Mouse (Mus musculus) frontal cortex, postnatal 36 days (tissue): ENCODE results near the gene Acot7.
A peak's percentile ranks its signal among the peaks of the same experiment; 100 is the strongest.

Experiments used
- DNase-seq, 2 experiments: peaks; one replicate each; pipeline ENCODE4 v3.0.0; 2022; ENCODE audit warnings: low spot score in 2 of 2

Acot7 gene

DNA sequence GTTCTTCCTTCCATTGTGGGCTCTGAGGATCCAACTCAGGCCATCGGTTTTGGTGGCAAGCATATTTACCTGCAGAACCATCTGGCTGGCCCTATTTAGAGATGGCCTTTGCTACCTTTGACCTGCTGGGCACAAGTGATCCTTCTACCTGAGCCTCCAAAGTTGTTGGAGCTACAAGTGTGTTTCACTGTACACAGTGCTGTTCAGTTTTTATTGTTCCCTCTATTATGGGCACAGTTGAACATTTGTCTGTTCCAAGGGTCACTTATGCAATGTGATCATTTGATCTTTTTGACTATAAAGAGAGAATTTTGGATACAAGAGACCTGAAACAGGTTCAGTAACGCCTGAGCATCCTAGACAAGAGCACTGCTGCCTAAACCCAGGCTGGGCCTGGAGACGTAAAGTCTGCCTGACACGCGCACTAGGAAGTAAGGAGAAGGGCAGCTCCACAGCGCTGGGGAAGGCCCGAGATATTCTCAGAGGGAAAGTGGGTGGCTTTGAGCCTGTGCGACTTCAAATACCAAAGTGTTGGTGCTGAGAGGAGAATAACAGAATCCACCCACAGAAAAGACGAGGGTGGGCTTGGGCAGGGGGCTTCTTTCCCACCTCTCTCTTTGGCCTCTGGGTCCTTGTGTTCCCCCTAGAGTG, 65.4 kb downstream of the Acot7 start:
- DNase-seq = no peak

DNA sequence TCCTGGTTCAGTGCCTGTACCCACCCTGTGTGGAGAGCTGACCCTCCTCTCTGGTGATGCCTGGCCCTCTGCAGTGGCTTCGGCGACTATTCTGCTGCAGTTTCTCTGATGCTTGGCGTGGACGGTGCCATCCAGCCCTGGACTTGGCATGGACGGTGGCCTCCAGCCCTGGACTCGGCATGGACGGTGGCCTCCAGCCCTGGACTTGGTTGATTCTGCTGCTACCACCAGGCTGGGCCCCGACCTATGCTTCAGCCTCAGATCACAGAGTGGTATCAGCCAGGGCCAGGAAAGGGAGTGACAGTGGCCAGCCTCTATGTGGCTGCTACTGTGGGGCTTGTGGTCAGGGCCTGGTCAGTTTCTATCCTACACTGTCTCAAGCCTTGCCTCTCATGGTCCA, 66.0 kb downstream of the Acot7 start:
- DNase-seq = no peak

DNA sequence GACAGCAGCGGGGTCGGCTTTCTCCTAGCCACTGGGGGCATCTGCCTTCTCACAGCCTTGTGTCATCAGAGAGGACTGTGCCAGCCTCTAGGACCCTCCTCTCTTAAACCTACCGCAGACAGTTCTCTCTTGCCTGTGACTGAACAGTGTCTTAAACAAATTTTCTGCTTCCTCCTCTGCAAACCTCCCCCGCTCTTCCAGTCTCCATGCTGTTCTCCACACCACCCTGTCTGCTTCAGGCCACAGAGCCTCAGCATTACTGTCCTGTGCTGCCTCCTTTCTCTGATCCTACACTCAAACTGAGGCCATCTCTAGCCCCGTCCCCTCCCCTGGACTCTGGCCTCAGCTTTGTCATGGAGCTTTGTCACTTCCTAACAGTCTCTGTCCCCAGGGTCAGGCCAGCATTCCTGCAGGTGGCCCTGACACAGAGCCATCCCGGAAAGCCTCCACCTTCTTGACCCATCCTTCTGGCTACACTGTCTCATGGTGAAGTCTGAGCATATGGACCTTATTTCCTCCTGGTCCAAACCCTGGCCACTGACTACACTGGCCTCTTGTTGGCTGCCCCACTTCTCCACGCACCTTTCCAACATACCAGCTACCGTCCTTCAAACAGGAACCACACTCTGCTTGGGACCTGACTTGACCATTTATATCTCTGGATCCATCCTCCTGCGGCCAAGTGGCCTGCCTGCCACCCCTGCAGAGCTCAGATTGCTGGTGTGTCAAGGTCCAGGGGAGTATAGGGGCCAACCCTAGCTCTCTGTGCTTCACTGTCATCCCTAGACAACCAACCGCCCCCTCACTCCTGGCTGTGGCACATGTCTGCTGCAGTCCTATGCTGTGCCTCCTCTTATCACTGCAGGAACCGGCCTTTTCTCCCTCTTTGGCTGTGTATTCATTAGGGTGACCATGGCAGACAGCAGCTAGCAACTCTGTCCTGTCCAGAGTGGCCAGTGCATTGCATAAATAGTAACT, 66.9 kb downstream of the Acot7 start:
- no peak for DNase-seq

DNA sequence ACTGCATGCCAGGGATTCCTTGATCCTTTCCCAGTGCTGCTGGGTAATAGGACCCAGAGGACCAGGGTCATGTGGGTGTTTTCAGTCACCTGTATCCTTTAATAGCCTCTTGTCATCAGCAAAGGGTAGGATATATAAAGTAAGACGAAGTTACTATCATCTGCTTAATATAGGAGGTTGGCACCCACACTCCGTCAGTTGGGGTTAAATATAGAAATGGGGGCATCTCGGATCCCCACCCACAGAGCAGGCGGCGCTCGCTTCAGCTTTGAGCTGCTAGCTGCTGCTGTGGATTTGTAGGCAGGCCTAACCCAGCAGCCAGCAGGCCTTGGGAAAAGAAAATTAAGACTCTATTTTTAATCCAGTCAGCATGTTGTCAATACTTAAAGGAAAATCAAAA, 68.1 kb downstream of the Acot7 start:
- DNase-seq = peak; percentile 73 to 88

DNA sequence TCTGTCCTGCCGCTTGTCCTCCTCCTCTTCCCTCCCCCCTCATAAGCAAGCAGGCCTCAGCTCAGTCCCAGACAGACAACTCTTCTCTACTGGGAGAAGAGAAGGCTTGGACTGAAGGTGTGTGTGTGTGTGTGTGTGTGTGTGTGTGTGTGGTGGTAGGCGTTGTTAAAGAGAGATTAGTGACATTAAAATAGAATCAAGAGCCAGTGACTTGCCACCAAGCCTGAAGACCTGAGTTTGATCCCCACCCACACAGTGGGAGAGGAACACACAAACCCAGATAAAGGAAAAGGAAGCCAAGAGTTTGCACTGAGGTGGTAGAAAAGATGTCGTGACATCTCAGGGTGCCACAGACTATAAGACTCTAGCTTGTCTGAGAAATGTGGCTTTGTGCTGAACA, 69.3 kb downstream of the Acot7 start:
- no peak for DNase-seq

DNA sequence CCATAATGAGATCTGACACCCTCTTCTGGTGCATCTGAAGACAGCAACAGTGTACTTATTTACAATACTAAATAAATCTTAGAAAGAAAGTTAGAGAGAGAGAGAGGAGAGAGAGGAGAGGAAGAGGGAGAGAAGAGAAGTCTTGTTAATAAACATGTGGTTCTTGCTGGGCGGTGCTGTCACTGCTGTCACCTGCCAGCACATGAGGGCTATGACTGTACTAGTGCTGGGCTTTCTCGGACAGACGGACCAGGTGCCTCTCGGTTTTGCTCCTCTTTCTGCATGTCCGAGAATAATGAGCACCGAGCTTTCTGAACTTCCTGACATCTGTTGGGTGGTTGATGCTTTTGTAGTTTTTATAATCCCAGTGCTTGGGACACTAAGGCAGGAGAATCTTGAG, 72.7 kb downstream of the Acot7 start:
- no peak for DNase-seq

DNA sequence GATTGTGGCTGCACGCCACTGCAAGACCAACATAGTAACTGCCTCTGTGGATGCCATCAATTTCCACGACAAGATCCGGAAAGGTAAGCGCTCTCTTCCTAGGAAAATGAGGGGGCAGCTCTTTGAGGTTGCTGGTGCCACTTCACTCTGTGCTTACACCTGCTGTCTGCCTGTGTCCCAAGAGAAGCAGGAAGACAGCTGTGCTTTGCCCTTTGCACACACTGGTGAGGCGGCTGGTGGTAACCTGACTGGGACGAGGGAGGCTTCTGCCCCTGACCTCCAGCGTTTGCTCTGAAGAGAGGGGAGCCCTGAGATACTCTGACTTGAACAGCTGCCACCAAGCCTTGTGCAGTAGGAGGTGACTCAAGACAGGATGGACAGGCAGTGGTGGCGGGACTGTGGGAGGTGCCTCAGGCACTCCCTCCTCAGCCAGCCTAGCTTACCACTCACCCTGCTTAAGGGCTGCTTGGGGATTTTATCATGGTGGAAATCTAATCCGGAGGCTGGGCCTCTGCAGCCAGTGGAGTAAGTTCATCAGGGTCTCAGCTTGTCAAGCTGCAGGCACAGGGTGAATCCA, 75.3 kb downstream of the Acot7 start:
- no peak for DNase-seq

DNA sequence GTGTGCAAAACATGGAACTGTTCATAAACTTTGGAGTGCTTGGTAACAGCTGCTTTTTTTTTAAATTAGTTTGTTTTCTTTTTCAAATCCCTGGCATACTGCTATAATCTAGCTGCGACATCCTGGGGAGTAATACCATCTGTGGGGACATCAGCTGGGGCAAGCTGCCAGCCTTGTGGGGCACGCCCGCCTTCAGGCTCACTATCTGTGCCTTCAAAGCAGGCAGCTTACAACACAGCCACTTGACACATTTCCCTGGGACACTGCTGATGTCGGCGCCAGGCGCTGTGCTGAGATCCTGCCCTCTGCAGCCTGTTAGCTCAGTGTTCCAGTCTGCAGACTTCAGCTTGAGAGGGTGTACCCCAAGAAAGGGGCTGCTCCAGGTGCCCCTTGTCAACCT, 79.1 kb downstream of the Acot7 start:
- peak; percentile 73 to 81 for DNase-seq

DNA sequence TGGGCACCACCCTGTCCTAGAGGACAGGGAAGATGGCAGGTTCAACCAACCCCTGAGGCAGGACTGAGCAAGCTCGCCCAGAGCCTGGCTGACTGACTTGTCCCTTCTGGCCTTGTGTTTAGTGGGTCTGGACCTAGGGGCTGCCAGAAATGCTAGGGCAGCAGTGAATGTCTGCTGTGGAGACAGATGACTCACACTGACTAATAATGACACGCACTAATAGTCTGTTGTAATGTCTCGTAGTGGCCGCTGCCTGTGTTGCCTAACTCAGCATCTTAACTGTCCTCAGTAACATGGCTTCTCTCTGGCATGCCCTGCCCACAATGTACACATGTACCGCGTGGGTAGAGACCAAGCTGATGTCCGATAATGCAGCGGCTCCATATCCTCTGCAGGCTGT, 82.5 kb downstream of the Acot7 start:
- DNase-seq = no peak

DNA sequence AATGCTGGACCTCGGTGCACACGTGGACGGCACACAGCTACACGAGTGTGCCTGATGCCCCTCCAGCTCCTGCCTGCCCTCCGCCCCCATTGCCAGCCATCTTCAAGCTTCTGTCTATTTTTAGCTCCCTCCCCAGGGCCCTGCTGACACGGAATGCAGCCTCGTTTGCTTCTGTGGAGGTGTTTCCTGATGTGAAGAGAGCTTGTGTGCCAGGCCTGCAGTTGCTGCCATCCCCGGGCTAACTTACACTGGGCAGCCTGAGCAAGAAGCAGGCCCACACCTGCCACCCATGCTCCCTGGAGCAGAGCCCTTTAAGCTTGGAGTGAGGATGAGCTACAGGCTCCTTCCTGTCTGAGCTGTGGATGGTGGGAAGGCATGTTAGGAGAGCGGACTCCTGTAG, 84.3 kb downstream of the Acot7 start:
- DNase-seq = no peak

DNA sequence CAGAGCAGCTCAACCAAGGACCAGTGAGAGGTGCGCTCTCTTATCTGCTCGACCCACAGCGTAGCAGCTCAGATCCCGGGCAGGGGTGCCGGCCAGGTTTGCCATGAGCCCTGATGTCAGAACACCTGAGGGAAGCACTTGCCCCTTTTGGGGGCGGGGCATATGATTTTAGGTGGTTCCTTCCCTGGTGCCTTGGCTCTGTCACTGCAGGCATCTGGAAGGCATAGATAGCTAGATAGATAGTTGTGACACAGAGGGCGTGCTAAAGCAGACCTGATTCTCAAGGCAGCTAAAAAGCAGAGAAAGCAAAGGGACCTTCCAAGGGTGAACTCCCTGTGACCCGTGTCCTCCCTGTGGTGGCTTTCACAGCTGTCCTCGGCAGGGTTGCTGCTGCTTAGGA, 85.2 kb downstream of the Acot7 start:
- DNase-seq = no peak

DNA sequence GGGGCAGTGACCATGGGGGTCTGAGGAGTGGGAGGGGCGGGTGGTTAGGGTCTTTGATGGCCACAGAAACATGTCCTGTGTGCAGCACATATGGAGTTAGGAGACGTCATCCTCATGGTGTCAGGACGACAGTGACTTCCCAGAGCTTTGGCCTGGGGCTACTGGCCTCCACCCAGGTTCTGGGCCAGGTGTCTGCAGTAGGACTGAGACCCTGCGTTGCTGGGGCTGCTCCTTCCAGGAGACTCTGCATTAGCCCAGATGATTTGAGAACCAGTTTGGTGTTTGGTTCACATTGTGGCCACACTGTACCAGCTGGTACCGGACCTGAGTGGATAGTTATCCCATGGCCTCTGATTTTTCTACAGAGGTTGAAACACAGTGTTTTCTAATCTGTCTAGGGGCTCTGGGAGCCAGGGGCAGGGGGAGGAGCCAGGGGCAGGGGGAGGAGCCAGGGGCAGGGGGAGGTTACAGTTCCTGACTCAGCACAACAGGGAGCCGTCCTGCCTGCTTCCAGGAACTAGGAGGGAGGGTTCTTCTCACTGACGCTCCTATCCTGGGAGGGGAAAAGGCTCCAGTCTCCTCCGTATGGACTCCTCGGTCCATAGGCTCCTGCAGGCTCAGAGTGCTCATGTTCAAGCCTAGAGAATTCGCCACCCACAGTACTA, 85.7 kb downstream of the Acot7 start:
- DNase-seq = no peak

DNA sequence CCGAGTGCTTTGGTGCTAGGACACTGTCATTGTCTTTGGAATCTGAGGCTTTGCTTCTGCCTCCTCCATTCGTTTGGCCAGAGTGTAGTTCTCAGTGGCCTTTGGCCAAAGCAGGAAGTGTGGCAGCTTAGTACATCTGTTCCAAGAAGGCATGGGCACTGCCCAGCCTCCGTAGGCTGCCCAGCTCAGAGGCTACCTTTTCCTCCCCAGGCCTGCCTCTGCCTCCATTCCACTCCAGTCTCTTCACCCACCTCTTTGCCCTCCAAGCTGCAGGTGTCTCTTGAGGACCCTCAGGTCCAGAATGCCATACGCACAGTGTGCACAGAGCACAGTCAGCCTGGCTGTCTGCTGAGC, 86.2 kb downstream of the Acot7 start:
- no peak for DNase-seq

DNA sequence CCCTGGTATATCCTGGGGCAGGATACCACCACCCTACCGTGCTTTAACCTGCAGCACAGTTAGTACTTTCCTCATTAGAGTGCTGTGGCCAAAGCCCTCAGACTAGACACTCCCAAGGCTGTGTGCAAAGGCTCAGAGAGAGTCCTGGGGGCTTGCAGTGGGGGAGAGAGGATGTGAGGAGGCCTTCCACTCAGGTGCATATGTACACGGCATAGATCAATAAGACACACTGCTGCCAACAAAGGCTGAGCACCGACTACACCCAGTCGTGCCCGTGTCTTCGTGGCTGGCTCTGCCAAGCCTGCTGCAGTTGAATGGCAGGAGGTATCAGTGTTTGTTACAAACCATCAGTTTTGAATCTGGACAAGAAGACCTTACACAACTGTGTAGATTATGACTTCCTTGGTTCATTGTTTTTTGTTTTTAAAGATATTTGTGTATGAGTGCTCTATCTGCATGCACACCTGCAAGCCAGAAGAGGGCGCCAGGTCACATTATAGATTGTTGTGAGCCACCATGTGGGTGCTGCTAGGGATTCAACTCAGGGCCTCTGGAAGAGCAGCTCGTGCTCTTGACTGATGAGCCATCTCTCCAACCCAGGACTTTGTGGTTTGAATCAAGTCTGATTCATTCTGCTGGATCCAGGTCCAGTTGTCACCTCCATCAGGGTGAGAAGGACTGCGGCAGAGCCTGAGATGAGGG, 87.1 kb downstream of the Acot7 start:
- DNase-seq = no peak

DNA sequence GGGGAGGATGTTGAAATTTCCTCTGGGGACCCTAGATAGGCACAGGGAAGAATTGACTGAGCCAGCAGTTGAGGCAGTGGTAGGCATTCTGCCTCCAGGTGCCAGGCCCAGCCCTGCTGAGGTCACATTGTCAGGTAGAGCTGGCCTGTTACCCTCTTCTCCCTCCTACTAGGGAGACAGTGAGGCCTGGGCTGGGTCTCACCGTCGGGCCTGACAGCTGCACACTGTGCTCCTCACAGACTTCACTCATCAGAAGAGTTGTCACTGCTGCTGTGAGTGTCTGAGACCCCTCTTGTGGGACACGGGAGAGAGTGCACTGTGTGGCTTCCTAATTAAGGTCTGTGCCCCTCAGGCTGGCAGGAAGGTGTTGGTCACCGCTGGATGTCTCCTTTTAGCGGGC, 87.9 kb downstream of the Acot7 start:
- DNase-seq = no peak

DNA sequence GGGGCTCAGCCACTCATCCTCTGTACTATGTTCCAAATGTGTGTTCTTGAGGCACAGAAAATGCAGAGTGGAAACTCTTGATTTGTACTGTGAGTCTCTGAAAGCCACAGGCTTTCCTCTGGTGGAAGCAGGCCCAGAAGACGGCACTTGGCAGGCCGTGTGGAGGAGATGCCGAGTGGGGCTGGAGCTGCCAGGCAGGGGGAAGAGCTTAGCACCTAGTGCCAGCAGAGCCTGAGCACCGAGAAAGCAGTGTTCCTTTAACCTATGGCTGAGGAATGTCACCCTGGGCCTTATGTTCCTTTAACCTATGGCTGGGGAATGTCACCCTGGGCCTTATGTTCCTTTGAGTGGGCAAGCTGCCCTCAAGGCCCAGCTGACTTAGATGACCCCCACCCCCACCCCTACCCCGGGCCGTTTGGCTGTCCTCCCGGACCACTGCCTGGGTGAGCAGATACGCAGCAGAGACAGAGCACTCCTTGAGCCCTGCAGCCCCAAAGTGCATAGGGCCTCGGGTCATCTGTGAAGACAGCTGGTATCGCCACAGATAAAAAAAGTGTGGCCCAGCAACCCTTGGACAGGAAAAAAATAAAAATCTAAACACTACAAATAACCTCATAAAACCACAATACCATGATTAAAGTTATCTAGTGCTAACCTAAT, 88.4 kb downstream of the Acot7 start:
- DNase-seq = peak in 1 of 2 experiments; percentile 63

DNA sequence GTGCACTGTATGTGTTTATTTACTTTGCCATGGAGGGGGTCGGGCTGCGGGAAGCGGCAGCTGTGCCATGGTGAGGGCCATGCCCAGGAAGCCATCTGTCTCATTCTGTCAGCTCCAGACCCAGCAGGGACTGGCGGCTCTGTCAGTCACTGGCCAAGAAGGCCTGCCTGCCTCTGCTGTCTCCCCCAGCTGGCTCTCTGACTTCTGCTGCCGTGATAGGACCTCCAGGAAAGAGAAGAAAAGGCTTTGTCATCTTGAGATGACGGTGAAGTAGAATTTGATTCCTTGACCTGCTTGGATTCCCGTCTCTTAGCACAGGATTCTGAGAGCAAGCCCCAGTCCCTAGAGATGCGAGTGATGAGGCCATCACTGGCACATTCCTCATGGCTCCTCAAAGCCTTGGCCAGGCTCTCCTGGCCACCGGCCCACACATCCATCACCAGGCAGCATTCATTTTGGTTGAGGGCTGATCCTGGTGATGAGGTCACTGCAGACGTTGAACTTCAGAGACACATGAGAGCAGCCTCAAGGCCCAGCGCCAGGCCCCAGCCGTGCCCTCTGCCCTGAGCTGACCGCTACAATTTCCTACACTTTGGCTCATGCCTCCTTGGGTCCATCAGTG, 89.9 kb downstream of the Acot7 start:
- DNase-seq = no peak

DNA sequence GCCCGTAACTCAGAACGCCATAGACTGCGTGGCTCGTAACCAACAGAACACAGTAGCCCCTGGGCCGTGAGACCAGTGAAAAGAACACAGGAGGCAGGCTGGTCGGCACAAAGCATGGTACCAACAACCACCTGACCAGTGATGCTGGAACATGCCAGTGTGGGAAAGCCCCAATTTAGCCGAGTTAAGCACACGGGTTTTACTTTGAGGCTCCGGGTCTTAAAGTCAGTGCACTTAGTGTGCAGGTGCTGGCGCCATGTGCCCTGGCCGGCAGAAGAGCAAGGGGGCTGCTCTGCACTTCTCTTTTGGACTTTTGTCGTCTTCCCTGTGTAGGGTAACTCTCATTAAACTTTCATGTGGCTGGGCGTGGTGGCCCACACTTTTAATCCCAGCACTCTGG, 92.0 kb downstream of the Acot7 start:
- DNase-seq = no peak

DNA sequence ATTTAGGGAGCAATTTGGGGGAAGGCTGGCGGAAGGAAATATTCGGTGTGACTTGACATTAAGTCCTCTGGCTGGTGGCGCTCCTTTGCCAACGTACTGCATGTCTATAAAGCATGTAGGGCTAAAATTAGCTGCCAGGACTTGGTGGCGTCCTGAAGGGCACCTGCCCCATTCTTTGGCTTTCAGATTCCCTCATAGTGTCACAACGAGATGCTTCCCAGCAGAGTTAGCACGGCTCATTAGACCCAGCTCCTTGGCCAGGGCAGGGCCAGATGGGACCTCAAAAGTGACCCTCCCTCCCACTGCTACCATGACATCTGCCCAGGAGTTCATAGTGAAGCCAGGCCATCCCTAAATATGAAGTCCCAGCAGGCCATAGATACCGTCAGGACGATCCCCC, 92.7 kb downstream of the Acot7 start:
- no peak for DNase-seq

DNA sequence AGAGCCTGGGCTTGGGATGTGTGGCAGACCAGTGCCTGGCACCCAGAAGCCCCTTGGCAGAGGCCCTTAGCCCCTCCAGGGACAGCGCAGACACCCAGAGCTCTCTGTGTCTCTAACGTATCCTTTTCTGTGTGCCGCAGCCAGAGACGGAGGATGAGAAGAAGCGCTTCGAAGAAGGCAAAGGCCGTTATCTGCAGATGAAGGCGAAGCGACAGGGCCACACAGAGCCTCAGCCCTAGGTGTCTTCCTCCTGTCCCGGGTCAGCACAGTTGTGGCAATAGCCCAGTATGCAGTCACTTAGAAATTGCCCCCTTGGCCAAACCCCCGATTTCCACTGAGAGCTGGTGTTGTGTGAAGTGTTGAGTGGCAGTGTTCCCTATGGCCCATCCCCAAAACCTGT, 93.4 kb downstream of the Acot7 start:
- DNase-seq = no peak

DNA sequence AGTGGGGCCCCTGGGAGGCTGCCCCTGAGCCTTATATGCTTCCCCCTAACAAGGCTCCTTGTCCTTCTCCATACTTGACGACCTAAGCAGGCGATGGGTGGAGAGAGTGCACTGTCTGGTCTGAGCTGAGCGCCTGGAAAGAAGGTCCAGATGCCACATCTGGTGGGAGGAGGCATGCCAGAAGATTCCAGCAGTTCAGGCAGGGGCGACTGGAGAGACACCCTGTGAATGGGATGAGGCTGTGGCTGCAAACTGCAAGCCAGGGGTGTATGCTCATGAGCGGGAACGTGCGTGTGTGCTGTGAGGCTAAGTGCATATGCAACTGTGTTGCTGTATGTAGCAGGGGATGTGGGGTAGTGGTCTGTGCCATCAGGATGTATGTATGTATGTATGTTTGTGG, 94.1 kb downstream of the Acot7 start:
- no peak for DNase-seq
